Mouse (Mus musculus) testis, adult 2 months (tissue): Measurements from ENCODE around the gene Atp5mpl. TPM values are rescaled to one million over a fixed set of nuclear protein-coding genes. Genes with fewer than 3 reads are reported as not detected.

ENCODE experiments used
- H3K27ac ChIP-seq: fragments of 200-500 bp; 2 replicates; pipeline ENCODE4 v1.5.1; 2012; ENCODE audit warnings: low read depth, low read length; ENCODE audit not compliant: control insufficient read depth, insufficient read depth
- H3K27me3 ChIP-seq: fragments of 200-500 bp; 2 replicates; pipeline ENCODE4 v1.6.1; 2012; ENCODE audit warnings: mild to moderate bottlenecking, low read length, moderate library complexity; ENCODE audit not compliant: control insufficient read depth, insufficient read depth
- H3K36me3 ChIP-seq: fragments of 200-500 bp; 2 replicates; pipeline ENCODE4 v1.6.1; 2012; ENCODE audit warnings: mild to moderate bottlenecking, low read length; ENCODE audit not compliant: control insufficient read depth, insufficient read depth
- H3K4me1 ChIP-seq: fragments of 200-500 bp; 2 replicates; pipeline ENCODE4 v1.6.1; 2012; ENCODE audit warnings: low read length; ENCODE audit not compliant: control insufficient read depth, insufficient read depth
- H3K4me3 ChIP-seq: fragments of 200-500 bp; 2 replicates; pipeline ENCODE4 v1.5.1; 2012; ENCODE audit warnings: low read depth, mild to moderate bottlenecking, low read length, moderate library complexity, mixed read lengths; ENCODE audit not compliant: control insufficient read depth
- CTCF ChIP-seq: fragments of 200-500 bp; IDR thresholded peaks from 2 replicates; pipeline ENCODE4 v1.5.1; 2012; ENCODE audit warnings: low read depth, mild to moderate bottlenecking, inconsistent platforms, low read length, moderate library complexity; ENCODE audit not compliant: control insufficient read depth, insufficient read depth, insufficient replicate concordance
- POLR2A ChIP-seq: fragments of 200-500 bp; IDR thresholded peaks from 2 replicates; pipeline ENCODE4 v1.6.1; 2012; ENCODE audit warnings: low read depth, mild to moderate bottlenecking, inconsistent platforms, low read length, moderate library complexity; ENCODE audit not compliant: control insufficient read depth
- polyA plus RNA-seq: library from polyadenylated mRNA; depleted of rRNA; stranded (reverse); fragments of >200 nt; gene quantifications from 2 replicates; pipeline ENCODE4 v1.2.3, GENCODE M21; 2012

The Atp5mpl gene
- polyA plus RNA-seq, 1 experiment = 94.8 TPM

- H3K4me3 ChIP-seq = no peak overlapping the region
- H3K27me3 ChIP-seq = no peaks in the 10 kb centered on the region
- H3K4me1 ChIP-seq = peaks cover 6% of the 10 kb centered on the region; the same call in 1 of the 2 replicates
- TF ChIP-seq POLR2A (no peak), CTCF (no peak)
- no peak overlapping the region for H3K27ac ChIP-seq
- H3K36me3 ChIP-seq = no peaks in the 10 kb centered on the region
Observed at GRCm38 (mm10) chr12:111936706-111937550, 29.8 kb downstream of the Atp5mpl start.

GRCm38 (mm10) chr12:111933971-111934370 lies 32.8 kb downstream of the Atp5mpl start:
- peaks cover 6% of the 10 kb centered on the region; the same call in 1 of the 2 replicates for H3K4me1 ChIP-seq
- no peak overlapping the region for H3K4me3 ChIP-seq
- H3K27me3 ChIP-seq = no peaks in the 10 kb centered on the region
- H3K36me3 ChIP-seq = no peaks in the 10 kb centered on the region
- no peak overlapping the region for H3K27ac ChIP-seq
- no peak for TF ChIP-seq CTCF
- TF ChIP-seq POLR2A = no peak

DNA sequence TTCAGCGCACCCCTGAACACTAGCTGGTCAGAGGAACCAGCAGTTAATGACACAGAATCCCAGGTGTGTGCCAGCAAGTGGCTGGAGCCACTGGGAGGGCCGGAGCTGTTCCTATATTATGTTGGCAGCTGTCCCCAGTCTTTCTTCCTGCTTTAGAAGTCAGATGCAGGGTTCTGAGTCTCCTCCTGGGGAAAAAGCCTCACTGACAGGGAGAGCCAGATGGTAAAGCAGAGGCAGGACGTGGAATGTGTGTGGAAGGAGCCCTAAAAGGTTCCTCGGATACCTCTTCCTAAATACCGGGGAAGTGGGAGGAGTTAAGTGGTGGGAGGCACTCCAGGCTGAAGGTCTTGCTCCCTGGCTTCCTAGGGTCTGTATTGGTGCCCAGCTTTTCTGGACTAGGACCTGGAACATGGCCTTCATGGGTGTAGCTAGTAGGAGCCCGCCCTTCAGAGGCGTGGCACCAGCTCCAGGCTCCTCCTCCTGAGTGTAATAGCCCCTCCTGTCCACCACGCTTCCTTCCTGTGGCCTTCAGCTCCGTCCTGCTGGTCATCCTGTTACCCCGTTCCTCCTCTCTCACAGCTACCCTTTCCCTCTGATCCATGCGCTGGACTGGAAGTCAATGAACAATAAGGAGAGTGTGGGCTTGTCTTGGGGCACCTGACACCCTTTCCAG lies 33.6 kb downstream of the Atp5mpl start:
- Histone ChIP-seq H3K27ac (no peak overlapping the region), H3K4me3 (no peak overlapping the region), H3K4me1 (peaks cover 6% of the 10 kb centered on the region; the same call in 1 of the 2 replicates), H3K36me3 (no peaks in the 10 kb centered on the region), H3K27me3 (no peaks in the 10 kb centered on the region)
- TF ChIP-seq POLR2A = no peak
- TF ChIP-seq CTCF = no peak

DNA sequence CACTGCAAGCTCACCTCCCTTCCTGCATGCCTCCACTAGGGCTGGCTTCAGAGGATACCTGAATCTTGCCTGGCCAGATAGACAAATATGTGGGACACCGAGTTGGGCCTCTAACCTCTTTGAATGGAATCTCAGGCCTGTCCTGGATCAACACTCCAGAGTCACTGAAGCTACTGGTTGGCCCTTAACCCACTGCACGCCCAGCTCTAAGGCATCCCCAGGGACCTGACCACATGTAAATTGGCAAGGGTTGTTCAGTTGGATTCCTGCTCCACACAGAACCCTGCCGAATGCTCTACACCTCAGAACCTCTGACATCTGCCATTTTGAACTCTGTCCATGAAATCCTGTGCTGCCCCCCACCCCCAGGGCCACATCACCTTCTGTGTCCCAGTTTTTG lies 34.3 kb downstream of the Atp5mpl start:
- no peaks in the 10 kb centered on the region for H3K27me3 ChIP-seq
- H3K4me1 ChIP-seq = peaks cover 4% of the 10 kb centered on the region; the same call in 1 of the 2 replicates
- no peaks in the 10 kb centered on the region for H3K36me3 ChIP-seq
- no peak overlapping the region for H3K4me3 ChIP-seq
- TF ChIP-seq CTCF (no peak), POLR2A (no peak)
- no peak overlapping the region for H3K27ac ChIP-seq

- Histone ChIP-seq H3K27me3 (no peaks in the 10 kb centered on the region), H3K27ac (no peak overlapping the region), H3K36me3 (no peaks in the 10 kb centered on the region), H3K4me1 (peaks cover 3% of the 10 kb centered on the region; the same call in 1 of the 2 replicates), H3K4me3 (no peak overlapping the region)
- TF ChIP-seq CTCF (no peak), POLR2A (no peak)
Observed at GRCm38 (mm10) chr12:111931411-111932025, 35.3 kb downstream of the Atp5mpl start.

GRCm38 (mm10) chr12:111928411-111928966 lies 38.3 kb downstream of the Atp5mpl start:
- TF ChIP-seq POLR2A = no peak
- no peak for TF ChIP-seq CTCF
- Histone ChIP-seq H3K27ac (no peak overlapping the region), H3K4me1 (peaks cover 3% of the 10 kb centered on the region; the same call in 1 of the 2 replicates), H3K36me3 (no peaks in the 10 kb centered on the region), H3K4me3 (no peak overlapping the region), H3K27me3 (no peaks in the 10 kb centered on the region)

GRCm38 (mm10) chr12:111927338-111927737 lies 39.4 kb downstream of the Atp5mpl start:
- Histone ChIP-seq H3K27me3 (no peaks in the 10 kb centered on the region), H3K4me3 (no peak overlapping the region), H3K4me1 (no peaks in the 10 kb centered on the region), H3K27ac (no peak overlapping the region), H3K36me3 (no peaks in the 10 kb centered on the region)
- TF ChIP-seq CTCF (no peak), POLR2A (no peak)
